Mouse (Mus musculus) heart, embryonic 11.5 days (tissue): ENCODE data around the gene Paxx. TPM values are rescaled to one million over a fixed set of nuclear protein-coding genes. Genes with fewer than 3 reads are reported as not detected.

Experiments used
- ATAC-seq: fragments of 200-750 bp; cut with Nextera tagmentation; replicated peaks from 2 replicates; pipeline ENCODE4 v1.8.0; 2017; ENCODE audit warnings: moderate library complexity; ENCODE audit not compliant: insufficient number of reproducible peaks, low FRiP score, low TSS enrichment
- H3K27ac ChIP-seq: fragments of 300-500 bp; sonication (generic); 2 replicates; pipeline ENCODE4 v1.5.1; 2014; ENCODE audit warnings: mild to moderate bottlenecking, low read depth, low read length
- H3K27me3 ChIP-seq: fragments of 300-500 bp; sonication (generic); 2 replicates; pipeline ENCODE4 v1.6.1; 2014; ENCODE audit warnings: mild to moderate bottlenecking, low read length, mixed read lengths; ENCODE audit not compliant: control insufficient read depth, insufficient read depth
- H3K36me3 ChIP-seq: fragments of 300-500 bp; sonication (generic); 2 replicates; pipeline ENCODE4 v1.6.1; 2014; ENCODE audit warnings: mild to moderate bottlenecking, low read length, moderate library complexity, mixed read lengths; ENCODE audit not compliant: control insufficient read depth, insufficient read depth
- H3K4me1 ChIP-seq: fragments of 300-500 bp; sonication (generic); 2 replicates; pipeline ENCODE4 v1.6.1; 2014; ENCODE audit warnings: low read length; ENCODE audit not compliant: control insufficient read depth, insufficient read depth
- H3K4me2 ChIP-seq: fragments of 300-500 bp; sonication (generic); 2 replicates; pipeline ENCODE4 v1.6.1; 2014; ENCODE audit warnings: mild to moderate bottlenecking, moderate library complexity
- H3K4me3 ChIP-seq: fragments of 300-500 bp; sonication (generic); 2 replicates; pipeline ENCODE4 v1.5.1; 2014; ENCODE audit warnings: low read depth, low read length
- H3K9ac ChIP-seq: fragments of 300-500 bp; sonication (generic); 2 replicates; pipeline ENCODE4 v1.6.1; 2014; ENCODE audit warnings: mild to moderate bottlenecking, low read depth, low read length, moderate library complexity
- H3K9me3 ChIP-seq: fragments of 300-500 bp; sonication (generic); replicated peaks from 2 replicates; pipeline ENCODE4 v1.6.1; 2016; ENCODE audit warnings: low read length; ENCODE audit not compliant: control insufficient read depth
- WGBS: fragments of 180-500 bp; shearing (Covaris S2); extraction: QIAGEN DNeasy Blood & Tissue Kit; methylation state at CpG from one replicate; pipeline ENCODE4 v1.1.7; 2014; ENCODE audit not compliant: insufficient replicate concordance; 5-methylcytosine and 5-hydroxymethylcytosine counted together
- polyA plus RNA-seq: library from polyadenylated mRNA; unstranded; fragments of >200 nt; fragmentation: Nextera tagmentation; extraction: Ambion mirVana; gene quantifications from 2 replicates; pipeline ENCODE4 v1.2.1, GENCODE M21; 2014

Paxx gene
- 16.5 and 20.0 TPM in 2 replicates for polyA plus RNA-seq

GRCm38 (mm10) chr2:25460551-25461309 is at the start of gene Paxx:
Gene Paxx, minus strand, starts transcription at chr2:25461094.
- no peaks in the 10 kb centered on the region for H3K36me3 ChIP-seq
- peak within 1 kb of the TSS; percentile 93 for H3K4me2 ChIP-seq
- no peaks in the 10 kb centered on the region for H3K27me3 ChIP-seq
- ATAC-seq: peak; percentile 85
- peak within 1 kb of the TSS; percentile 79 for H3K4me3 ChIP-seq
- WGBS: under 1% methylated on average over 48 of the region's 48 CpGs
- peak within 1 kb of the TSS; percentile 88 for H3K27ac ChIP-seq
- peaks cover 13% of the 10 kb centered on the region for H3K4me1 ChIP-seq
- H3K9ac ChIP-seq: peak within 1 kb of the TSS; percentile 83
- no peaks in the 10 kb centered on the region for H3K9me3 ChIP-seq

GRCm38 (mm10) chr2:25509912-25510311 is 49.0 kb upstream of the Paxx start:
- H3K27ac ChIP-seq: no peak overlapping the region
- H3K4me1 ChIP-seq: no peaks in the 10 kb centered on the region
- H3K36me3 ChIP-seq: 0 out of 2 replicates have a peak, but pooled peaks cover 4% of the 10 kb centered on the region
- H3K9ac ChIP-seq: no peak overlapping the region
- no peaks in the 10 kb centered on the region for H3K9me3 ChIP-seq
- no peak overlapping the region for H3K4me2 ChIP-seq
- ATAC-seq: no peak
- H3K4me3 ChIP-seq: no peak overlapping the region
- no peaks in the 10 kb centered on the region for H3K27me3 ChIP-seq
- WGBS: 56% methylated on average over 3 of the region's 3 CpGs

- Histone ChIP-seq H3K27ac (no peak overlapping the region), H3K27me3 (no peaks in the 10 kb centered on the region), H3K9ac (no peak overlapping the region), H3K36me3 (0 out of 2 replicates have a peak, but pooled peaks cover 7% of the 10 kb centered on the region), H3K4me2 (no peak overlapping the region), H3K9me3 (no peaks in the 10 kb centered on the region), H3K4me3 (no peak overlapping the region), H3K4me1 (peaks cover under 1% of the 10 kb centered on the region; the same call in 1 of the 2 replicates)
- ATAC-seq: no peak
- 38% methylated on average over 5 of the region's 5 CpGs for WGBS
These were observed 46.1 kb upstream of the Paxx start for GRCm38 (mm10) chr2:25506964-25507363.

- Histone ChIP-seq H3K27ac (no peak overlapping the region), H3K4me3 (no peak overlapping the region), H3K27me3 (no peaks in the 10 kb centered on the region), H3K9me3 (no peaks in the 10 kb centered on the region), H3K36me3 (0 out of 2 replicates have a peak, but pooled peaks cover 7% of the 10 kb centered on the region), H3K9ac (no peak overlapping the region), H3K4me1 (peaks cover 8% of the 10 kb centered on the region), H3K4me2 (no peak overlapping the region)
- no peak for ATAC-seq
- WGBS: 83% methylated on average over 4 of the region's 4 CpGs
These were observed 45.0 kb upstream of the Paxx start for GRCm38 (mm10) chr2:25505860-25506259.

GRCm38 (mm10) chr2:25505000-25505399 is 44.1 kb upstream of the Paxx start:
- ATAC-seq: no peak
- Histone ChIP-seq H3K4me2 (no peak overlapping the region), H3K9ac (no peak overlapping the region), H3K27ac (no peak overlapping the region), H3K9me3 (no peaks in the 10 kb centered on the region), H3K4me3 (no peak overlapping the region), H3K4me1 (peaks cover 8% of the 10 kb centered on the region), H3K27me3 (no peaks in the 10 kb centered on the region), H3K36me3 (0 out of 2 replicates have a peak, but pooled peaks cover 7% of the 10 kb centered on the region)
- 90% methylated on average over 1 of the region's 1 CpGs for WGBS

- 88% methylated on average over 19 of the region's 19 CpGs for WGBS
- Histone ChIP-seq H3K4me1 (peaks cover 8% of the 10 kb centered on the region), H3K4me3 (no peak overlapping the region), H3K9me3 (no peaks in the 10 kb centered on the region), H3K9ac (no peak overlapping the region), H3K27ac (no peak overlapping the region), H3K36me3 (0 out of 2 replicates have a peak, but pooled peaks cover 7% of the 10 kb centered on the region), H3K27me3 (no peaks in the 10 kb centered on the region), H3K4me2 (no peak overlapping the region)
- ATAC-seq: no peak
These were observed 43.6 kb upstream of the Paxx start for GRCm38 (mm10) chr2:25504538-25504937.

GRCm38 (mm10) chr2:25502726-25503125 is 41.8 kb upstream of the Paxx start:
- H3K36me3 ChIP-seq: 0 out of 2 replicates have a peak, but pooled peaks cover 7% of the 10 kb centered on the region
- peaks cover 12% of the 10 kb centered on the region for H3K4me1 ChIP-seq
- no peaks in the 10 kb centered on the region for H3K27me3 ChIP-seq
- WGBS: 79% methylated on average over 3 of the region's 3 CpGs
- no peak for ATAC-seq
- no peak overlapping the region for H3K4me3 ChIP-seq
- H3K9ac ChIP-seq: no peak overlapping the region
- H3K9me3 ChIP-seq: no peaks in the 10 kb centered on the region
- no peak overlapping the region for H3K4me2 ChIP-seq
- no peak overlapping the region for H3K27ac ChIP-seq

GRCm38 (mm10) chr2:25501593-25502486 is 40.9 kb upstream of the Paxx start, which contains the start of gene C8g:
Gene C8g, minus strand, starts transcription at chr2:25501719.
- H3K4me1 ChIP-seq: peaks cover 12% of the 10 kb centered on the region
- peak within 1 kb of the TSS; percentile 70 for H3K27ac ChIP-seq
- 68% methylated on average over 20 of the region's 20 CpGs for WGBS
- peak within 1 kb of the TSS; percentile 96 for H3K4me3 ChIP-seq
- H3K36me3 ChIP-seq: 0 out of 2 replicates have a peak, but pooled peaks cover 7% of the 10 kb centered on the region
- no peaks in the 10 kb centered on the region for H3K27me3 ChIP-seq
- H3K4me2 ChIP-seq: peak within 1 kb of the TSS; percentile 98
- no peaks in the 10 kb centered on the region for H3K9me3 ChIP-seq
- ATAC-seq: no peak
- H3K9ac ChIP-seq: peak within 1 kb of the TSS; percentile 98
